Mouse (Mus musculus) gastrocnemius, adult 8-10 months (tissue): Measurements from ENCODE around the gene Cobl. TPM values are rescaled to one million over a fixed set of nuclear protein-coding genes. Genes with fewer than 3 reads are reported as not detected.
A peak's percentile ranks its signal among the peaks of the same experiment; 100 is the strongest.

Experiments used
- DNase-seq, 2 experiments: peaks; one replicate each; pipeline ENCODE4 v3.0.0; 2022; ENCODE audit warnings: low spot score in 2 of 2
- total RNA-seq, 4 experiments: library from RNA; stranded (reverse); gene quantifications; 2 replicates each; pipeline ENCODE4 v1.2.4; 2022

Cobl gene
- total RNA-seq, 4 experiments from 2014 or later = 116 to 159 (median 133) TPM

DNA sequence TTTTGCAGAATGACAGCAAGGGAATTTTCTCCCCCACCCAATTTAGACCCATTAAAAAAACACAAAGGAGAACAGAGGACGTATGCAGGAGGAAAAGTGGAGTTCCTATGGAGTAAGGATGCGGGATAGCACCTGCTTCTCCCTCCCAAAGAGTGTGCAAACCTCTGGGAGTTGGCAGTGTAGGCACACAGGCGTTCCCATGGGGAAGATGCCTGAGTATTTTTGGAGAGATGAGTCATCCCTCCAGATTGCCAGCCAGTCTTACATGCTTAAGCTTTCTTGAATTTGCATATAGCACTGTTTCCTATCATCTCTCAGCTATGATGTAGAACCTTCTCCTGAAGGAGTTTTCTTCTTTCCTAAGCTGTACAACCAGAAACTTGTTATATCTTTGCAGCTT is 70.6 kb downstream of the Cobl start:
- peak; percentile 32 to 55 for DNase-seq

DNA sequence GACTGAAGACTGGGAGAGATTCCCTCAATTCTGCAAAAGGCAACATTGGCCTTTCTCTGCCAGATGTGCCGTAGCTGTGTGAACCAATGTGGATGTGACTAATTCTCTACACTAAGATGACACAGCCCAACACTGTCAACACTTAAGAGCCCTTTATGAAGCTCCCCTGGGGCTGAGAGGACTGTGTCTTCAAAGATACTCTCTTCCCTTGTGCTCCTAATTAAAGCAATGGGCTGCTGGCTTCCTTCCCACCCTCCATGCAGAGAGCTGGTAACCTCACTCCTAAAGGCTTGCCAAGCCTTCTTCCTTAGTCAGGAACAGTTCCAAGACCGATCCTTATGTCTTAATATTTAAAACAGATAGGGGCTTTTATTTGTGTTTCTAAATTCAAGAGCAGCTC is 79.9 kb downstream of the Cobl start:
- DNase-seq = peak in 1 of 2 experiments; percentile 32

DNA sequence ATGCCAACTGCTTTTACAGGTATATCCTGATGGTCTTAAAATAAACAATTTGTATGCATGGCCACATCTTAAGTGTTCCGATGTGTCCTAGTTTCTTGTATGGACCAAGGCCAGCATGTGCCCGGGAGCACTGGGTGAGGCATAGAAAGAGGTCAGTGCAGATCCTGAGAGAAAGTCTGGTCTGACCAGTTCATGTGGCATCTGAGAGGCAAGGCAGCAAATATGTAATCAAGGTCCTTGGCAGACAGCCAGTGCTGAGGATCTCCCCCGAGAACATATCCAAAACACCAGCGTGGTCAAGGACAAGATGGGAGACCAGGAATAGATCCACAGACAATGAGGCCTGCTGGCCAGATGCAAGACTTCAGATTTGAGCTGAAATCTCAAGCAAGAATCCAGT is 81.8 kb downstream of the Cobl start:
- no peak for DNase-seq

DNA sequence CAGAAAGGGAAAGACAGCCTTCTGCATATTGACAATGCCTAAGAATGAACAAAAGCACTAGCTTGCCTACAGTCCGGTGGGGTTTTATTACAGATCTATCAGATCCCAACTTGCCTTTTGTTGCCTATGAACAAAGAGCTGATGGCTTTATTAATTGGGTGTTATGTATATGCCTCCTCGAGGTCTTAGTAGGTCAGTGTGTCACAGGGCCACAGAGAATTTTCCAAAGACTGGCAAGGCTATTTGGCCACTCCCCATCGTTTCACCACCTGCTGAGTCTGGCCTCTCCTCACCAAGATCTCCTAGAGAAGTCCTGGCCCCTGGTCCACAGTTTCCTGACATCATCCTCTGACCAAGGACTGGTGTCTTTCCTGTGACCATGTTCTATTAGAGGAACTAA is 83.7 kb downstream of the Cobl start:
- no peak for DNase-seq

DNA sequence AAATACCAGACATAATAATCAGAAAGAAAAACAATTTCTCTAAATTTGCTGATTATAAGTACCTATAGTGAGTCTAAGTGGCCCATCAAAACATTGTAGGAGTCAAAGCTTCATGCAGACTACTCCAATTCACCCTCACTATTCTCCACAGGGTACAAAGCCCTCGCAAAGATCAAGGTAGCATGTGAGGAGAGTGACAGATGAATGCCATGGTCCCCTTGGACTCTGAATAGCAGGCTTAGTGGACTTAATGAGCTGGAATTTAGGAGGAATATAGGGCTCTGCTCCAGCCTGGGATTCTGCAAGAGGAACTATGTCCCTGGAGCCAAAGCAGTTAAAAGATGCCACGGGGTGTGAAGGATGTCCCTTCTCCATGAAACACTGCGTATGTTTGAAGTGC is 88.1 kb downstream of the Cobl start:
- no peak for DNase-seq

DNA sequence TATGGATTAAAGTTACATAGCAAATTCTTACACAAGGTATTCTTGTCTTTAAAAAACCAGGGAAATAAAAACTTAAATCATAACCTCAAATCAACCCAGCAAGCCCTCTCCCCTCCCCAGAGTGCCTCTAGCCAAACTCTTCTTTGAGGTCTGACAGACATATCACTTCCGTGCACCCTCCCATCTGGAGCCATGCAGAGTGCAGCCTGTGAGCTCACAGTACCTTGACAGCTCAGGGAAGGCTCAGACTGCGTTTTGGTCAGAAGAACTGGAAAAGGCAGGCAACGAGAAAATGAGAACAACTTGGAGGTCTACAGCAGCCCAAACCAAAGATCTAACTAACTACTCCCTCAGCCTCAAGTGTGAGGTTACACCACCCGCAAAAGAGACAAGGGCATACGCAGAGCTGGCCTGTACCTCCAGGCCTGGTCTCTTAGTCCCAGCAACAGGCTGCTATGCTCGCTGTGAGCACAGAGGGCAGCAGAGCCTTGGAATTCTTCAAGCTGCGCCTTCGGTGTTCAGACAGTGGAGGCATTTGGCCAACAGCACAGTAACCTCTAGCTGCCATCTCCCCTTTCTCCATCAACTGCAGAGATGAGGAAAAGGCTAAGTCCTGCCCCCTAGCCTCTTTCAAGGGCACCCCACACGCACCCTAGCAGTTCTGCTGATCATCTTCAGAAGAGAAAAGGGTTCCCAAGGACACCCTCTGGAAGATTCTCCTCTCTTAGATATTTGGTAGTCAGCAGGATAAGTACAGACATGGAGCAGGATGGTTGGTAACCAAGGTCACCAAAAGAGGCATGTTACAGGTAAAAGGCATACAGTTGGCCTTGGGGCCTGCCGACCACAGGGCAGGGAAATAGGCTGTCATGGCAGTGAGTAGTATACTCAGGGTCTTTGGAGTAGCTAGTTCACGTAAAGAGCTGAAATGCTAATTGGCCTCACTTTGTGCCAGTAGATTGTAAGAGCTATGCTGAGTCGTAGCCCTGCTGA is 91.4 kb downstream of the Cobl start:
- peak; percentile 36 to 67 for DNase-seq

DNA sequence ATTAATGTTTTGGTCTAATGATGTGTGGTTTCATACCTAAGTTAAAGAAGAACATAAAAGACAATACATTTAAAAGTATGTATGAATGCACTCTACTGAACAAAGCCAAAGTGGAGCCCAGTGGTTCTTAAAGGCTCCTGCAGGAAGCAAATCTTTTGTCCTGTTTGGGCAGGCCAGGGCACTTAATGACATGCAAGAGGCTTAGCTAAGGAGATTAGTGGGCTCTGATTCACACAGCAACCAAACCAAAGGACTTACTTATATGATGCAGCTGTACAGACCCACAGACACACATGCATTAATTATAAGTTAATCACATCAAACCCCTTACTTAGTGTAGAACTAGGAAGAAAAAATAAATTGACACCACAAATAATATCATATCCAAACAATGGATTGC is 93.8 kb downstream of the Cobl start:
- DNase-seq = no peak

DNA sequence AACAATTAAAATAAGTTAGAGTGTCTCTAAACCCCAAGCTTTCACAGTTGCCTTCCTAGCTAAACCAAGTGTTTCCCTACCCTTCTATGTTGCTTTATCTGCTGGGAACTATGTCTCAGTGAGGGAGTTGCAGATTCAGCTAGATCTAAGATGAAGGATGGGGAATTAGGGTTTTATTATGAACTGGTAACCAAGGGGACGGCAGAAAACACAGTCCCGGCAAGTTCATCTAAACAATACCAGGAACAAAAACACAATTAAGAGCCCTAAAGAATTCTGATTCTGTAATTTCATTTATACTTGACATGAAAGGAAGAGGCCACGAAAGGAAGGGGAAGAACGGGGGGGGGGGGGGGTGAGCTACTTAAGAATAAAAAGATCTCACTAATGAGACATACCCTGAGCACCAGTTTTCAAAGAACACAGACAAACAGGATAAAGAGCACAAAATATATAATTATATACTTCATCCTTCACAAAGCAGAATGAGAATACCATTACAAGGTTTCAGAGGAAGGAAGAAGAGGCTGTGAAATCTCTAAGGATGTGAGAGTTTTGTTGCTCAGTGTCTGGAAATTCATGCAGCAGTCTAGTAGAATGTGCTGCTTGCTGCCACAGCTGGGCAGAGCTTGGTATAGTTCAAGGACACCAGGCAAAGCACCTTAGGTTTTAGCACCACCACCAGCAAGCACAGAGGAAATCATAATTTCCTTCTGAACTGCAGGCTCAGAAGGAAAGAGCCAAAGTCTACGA is 97.2 kb downstream of the Cobl start:
- no peak for DNase-seq

DNA sequence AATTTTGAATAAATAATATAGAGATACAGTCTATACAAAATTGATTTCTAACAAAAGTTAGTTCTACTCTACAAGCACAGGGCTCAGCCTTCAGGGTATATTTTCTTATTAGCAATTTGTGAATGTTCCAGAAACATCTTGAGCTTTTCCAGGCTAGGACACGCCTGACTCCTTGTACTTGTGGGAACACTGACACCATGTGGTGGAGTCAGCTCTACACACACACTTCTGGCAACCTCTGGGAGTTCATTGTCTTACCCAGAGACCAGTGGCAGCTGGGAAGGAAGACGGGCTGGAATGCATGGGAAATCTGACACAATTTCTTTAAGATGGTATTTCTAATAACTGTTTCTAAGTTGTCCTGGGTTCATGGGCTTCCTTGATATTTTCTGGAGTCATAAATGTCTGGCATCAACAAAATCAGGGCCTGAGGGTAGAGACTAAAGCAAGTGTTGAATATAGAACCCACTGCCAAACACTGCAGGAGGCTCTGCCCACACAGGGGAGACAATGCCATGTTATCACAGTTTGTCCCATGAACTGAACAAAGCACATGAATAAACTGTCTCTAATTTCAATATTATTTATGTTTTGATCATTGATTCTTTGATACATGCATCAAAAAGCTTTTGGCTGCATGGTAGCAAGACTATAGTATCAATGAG is 105.3 kb downstream of the Cobl start:
- peak; percentile 31 to 37 for DNase-seq

DNA sequence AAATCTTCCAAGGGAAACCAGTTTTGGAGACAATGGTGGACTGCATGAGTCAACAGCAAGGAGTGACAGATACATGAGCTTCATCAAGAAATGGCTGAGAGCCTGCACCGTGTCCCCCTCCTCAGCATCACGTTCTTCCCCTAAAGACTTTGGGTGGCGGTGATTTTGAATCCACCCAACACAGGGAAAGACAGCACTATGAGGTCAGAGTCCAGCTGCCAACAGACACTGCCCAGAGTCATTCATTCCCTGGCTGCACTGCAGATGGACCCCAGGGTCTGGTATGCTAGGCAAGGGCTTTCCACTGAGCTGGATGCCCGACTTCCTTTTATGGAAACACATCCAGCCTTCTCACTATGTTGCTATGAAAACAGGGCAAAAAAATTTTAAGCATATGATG is 106.2 kb downstream of the Cobl start:
- DNase-seq = no peak

DNA sequence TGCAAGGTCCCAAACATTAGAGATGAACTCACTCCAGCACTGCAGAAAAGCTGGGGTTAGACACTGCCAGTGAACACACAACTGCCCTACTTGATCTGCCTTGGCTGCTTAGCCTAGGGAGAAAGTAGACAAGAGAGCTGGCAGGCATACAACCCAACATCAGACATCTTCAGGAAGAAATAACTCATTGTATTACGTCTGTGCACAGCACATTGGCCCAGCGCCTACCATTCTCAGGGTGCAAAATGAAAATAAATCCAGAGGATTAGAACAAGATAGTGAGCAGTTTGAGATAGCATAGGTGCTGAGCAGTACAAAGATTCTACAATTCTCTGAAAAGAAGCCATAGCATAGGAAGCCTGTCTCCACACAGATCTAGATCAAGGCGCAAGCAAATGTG is 109.1 kb downstream of the Cobl start:
- DNase-seq = no peak

DNA sequence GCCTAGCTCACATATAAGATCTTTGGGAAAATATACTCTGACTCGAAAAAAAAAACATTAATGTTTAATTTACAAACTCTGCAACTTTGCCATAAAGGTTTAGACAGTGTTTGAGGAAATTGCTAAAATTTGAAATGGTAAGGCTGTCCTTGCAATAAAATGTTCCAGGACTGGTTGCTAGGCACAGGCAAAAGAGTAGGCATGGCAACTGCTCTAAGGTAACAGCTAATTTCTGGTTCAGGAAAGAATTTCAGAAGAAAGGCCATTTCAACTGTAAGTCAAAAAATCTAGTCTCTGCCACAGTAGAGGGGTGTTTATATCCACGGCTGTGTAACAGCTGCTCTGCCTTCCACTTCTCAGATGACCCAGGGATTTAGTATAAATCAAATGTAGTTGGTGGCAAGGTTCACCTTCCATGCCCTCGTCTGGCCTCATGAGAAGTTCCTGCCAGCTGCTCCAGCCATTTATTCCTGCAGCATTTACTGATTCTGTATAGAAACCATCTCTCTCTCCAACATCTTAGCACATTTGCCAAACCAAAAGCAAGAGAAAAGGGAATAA is 113.7 kb downstream of the Cobl start:
- DNase-seq = no peak

DNA sequence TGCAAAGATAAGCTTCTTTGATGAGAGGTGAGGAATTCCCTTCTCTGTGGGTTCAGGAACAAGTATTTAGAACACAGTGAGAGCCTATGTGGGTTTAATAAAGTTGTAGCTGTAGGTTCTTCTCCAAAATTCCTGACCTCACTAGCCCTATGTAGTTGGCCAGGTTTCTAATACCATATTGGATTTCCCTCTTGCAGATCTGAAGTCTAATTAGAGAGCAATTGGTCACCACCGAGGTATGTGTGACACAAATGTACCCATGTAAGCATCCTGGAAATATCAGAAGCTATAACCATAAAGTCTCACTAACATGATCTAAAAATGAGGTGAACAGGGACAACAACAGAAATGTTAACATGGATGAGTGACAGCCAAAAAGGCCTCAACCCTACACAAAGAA is 114.7 kb downstream of the Cobl start:
- no peak for DNase-seq

DNA sequence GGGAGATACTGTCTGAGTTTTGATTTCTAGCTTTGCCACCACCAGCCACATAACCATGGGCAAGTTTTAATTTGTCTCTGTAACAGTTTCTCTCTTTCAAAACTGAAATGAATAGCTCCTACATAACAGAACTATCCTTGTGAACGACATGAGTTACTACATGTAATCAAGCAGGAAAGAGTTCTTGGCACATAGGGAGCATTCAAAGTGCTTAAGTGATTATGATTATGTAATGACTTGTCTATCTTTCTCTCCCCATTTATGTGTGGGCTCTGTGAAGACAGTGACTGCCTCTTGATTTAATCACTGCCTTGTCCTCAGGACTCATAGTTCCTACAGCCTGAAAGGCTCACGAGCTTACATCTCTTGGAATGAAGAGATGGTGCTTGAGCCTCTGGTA is 118.3 kb downstream of the Cobl start:
- DNase-seq = no peak

DNA sequence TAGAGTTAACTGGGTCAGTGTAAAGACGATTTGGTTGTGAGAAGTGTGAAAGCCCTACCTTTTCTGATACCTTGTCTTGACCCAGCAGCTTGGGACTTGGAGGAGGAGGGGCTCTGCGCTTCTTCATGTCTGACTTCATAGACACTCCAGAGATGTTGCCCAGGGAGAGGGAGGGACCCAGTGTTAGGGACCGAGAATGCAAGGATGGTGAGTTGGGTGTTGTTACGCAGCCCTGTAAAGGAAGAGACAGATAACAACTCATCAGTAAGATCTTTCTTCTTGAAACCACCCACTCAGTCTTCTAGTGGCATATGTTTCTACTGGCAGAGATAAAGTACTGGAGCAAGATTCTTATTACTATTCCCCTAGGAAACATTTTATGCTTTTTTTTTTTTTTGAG is 121.1 kb downstream of the Cobl start:
- DNase-seq = no peak

DNA sequence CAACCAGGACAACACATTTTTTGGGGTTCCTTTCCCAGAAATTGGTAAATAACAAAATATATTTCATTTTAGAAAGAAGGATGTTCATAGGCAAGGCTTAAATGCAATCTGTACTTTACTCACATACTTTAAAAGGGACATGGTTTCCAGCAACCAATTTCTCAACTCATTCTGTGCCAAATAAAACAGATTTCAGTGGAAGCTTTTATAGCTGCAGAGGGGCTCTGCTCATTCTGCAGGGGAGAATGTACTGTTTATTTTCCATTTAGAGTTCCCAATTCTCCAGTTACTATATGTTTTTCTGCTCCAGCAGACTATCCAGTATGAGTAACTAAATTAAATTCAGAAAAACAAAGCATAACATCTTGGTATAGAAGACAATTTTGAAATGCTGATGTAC is 124.1 kb downstream of the Cobl start:
- DNase-seq = no peak

DNA sequence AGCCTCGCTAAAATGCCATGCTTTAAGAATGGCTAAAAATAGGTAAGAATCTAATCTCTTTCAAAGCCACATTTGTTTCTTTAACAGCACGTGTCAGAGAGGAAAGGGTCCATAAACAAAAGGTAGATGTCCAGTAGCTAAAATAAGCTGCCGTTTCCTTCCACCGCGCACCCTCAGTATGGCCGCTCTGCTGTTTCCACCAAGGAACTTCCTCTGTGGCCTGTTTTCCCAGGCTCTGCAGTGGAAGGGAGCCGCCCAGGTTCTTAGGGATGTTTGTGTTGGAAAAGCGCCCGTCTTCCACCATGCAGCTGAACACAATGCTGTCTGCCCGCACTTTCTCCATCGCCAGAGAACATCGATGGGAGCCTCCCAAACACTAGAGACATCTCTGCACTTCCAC is 128.6 kb downstream of the Cobl start:
- peak in 1 of 2 experiments; percentile 31 for DNase-seq

DNA sequence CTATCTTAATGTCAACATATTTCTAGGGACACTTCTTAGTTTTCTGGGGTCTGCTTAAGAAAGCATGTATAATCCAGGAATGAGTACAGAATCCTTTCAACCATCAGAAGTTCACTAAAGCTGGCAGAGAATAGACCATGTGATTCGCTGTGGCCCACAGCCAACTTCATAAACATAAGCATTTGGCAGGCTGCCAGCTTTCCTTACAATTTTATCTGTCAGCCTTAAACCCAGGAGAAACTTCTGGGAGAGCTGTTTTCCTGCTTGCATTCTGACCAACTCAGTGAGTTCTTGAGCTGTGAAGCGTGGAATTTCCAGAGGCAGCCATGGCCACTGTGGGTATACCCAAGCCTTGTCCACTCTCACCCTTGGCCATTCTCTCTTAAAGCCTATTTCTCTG is 132.8 kb downstream of the Cobl start:
- no peak for DNase-seq

DNA sequence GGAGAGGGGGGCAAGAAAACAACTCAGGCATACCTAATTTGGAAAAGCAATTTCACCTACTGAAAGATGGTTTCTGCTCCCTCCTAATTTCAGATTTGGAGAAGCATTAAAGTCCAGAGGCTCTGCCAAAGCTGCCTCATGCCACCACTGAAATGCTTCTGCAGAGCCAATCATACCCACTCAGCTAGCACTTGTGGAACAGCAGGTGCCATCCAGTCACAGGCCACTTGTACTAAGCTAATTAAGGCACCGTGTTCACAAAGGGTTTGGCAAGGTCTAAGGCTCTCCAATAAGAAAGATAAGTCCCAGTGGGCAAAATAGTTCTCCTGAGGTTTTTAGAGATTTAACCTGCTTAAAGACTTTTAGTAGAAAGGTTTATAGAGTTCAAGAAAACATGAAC is 143.3 kb downstream of the Cobl start:
- DNase-seq = no peak

DNA sequence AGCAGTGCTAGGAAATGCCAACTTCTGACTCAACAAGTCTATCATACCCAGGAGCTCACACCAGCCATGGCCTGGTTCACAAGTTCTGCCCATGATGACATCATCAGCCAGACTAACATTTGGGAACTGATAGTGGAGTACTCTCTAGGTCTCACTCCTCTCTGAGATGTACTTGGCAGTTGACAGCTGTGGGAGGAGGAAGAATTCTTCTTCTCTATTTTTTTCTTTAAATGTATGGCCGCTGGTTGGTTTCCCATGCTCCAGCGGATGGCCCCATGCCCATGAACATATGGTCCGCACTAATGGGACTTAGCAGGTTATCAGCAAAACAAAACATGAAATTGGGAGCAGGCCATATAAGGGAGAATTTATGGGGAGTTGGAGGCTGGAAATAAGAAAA is 145.4 kb downstream of the Cobl start:
- no peak for DNase-seq

DNA sequence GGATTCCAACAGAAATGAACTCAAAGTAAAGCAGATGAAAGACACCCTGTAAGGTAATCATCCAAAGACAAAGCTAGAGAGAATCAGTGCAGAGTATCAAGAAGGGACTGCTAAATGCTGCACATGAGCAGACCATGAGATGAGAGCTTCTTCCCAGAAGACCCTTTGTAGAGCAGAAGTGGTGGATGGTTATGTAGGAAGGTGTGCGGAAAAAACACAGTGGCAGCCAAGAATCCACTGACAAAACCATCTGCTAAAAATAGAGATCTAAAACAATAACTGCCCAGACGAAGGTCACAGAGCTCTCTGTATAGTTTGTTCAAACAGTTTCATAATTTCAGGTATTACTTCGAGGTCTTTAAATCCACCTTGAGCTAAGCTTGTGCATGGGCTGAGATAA is 149.1 kb downstream of the Cobl start:
- no peak for DNase-seq
